Mouse (Mus musculus) bone marrow, adult 2 months (tissue): ENCODE measurements at regions not wholly inside any gene's neighbourhood (a gene's known extent, or its start where the extent isn't known, plus 50 kb on each side); places are given as distances from the start of the nearest gene placed in this dataset.

Experiments used
- CTCF ChIP-seq: fragments of 200-500 bp; IDR thresholded peaks from 2 replicates; pipeline ENCODE4 v1.5.1; 2011; ENCODE audit warnings: low read length, control low read depth; ENCODE audit not compliant: control insufficient read depth, insufficient read depth
- POLR2A ChIP-seq: fragments of 200-500 bp; IDR thresholded peaks from 2 replicates; pipeline ENCODE4 v1.6.1; 2011; ENCODE audit warnings: low read depth, mild to moderate bottlenecking, control low read depth, low read length, borderline replicate concordance; ENCODE audit not compliant: control insufficient read depth

DNA sequence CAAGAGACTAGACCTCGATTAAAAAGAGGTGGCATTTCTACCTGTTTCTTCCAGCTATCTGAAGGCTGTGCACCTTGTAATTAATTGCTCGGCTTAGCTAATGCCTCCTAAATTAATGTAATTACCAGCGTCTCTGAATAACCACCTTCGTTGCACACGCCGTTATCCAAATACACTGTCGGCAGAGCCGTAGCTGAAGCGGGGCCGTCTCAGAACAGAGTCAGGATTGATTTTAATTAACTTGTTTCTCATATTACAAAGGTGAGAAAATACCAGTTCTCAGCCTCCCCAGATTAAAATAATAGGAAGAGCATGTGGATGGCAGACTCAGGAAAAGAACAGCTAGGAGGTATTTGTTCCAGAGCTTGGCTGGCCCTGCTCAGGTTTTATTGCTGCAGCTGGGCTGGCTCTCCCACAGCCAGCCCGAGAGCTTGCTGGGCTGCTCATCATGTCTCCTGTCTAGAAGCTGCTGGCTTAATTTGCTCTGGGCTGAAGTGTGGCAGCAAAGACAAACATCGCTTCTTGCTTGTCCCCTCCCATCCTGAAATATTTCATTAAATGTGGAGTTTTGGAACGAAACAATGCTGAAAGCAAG lies 282.5 kb downstream of the Cbln1 start:
- TF ChIP-seq CTCF (no peak), POLR2A (no peak)
